Mouse (Mus musculus) fibroblast of lung, adult 2 months (primary cell): ENCODE data around the gene Plekha6.

Experiments
- DNase-seq: peaks from one replicate; pipeline ENCODE4 v3.0.0-alpha.2; 2011; ENCODE audit warnings: low read depth

Plekha6 gene

DNA sequence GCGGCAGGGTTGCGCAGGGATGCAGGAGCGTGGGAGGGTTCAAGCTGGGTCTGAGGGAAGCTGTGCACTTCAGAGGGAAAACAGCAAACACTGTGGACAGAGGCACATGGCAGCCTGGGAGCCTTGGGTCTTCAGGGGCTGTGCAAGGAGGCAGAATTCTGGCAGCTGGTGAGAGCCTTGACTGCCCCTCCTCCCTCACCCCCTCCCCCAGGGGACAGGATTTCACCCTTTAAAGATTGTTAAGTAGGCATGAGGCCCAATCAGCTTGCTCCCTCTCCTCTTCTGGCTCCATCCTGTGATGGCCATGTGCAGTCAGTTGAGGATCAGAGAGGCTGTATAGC is 51.3 kb downstream of the Plekha6 start:
- DNase-seq: no peak

DNA sequence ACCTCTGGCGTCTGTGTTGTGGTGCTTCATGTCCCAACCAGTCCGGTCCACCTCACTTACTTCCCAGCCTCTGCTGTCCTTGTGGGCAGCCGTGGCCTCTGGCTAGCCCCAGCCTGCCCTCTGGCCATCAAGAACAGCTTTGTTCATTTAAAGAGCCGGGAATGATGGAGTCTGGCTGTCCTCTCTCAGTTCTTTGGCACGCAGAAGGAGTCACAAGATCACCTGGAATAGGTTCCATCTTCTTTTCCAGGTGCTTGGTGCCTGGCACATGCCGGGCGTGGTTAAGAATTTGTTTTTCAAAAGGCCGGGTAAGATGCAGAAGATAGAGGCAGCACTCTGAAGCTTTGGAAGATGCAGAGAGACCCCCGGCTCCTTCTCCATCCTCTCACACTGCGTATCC is 51.7 kb downstream of the Plekha6 start:
- DNase-seq: no peak

DNA sequence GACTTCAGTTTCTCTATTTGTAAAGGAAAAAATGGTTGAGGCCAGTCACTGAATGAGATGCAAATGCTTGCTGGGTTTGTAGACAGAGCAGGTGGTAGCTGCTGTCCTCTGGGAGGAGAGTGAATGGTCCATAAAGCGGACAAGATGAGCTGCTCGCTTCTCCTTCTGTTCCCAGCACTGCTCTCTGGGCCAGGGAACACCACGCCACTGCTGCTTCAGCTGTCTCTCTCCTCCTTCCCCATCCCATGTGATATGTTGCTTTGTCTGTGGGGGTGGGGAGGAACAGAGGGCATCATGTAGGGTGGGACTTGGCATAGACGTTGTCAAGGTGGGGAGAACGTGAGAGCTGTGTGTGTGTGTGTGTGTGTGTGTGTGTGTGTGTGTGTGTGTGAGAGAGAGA is 53.0 kb downstream of the Plekha6 start:
- DNase-seq: no peak

DNA sequence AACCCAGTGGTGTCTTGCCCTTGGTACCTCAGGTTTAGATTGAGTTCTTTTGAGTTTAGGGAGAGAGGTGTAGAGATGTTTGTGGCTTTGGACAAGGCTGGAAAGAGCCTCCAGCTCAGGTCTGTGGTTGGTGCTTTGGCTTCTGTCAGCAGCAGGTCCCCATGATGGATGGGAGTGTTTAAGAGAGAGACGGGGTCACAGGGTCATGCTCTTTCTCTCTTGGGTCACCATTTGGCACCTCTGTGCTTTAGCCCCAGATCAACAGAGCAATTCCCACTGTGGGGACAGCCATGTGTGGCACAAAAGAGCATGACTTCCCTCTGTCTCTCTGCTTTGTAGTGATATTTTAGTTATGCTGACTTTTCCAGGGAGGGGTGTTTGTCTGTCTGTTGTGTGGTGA is 55.1 kb downstream of the Plekha6 start:
- no peak for DNase-seq

DNA sequence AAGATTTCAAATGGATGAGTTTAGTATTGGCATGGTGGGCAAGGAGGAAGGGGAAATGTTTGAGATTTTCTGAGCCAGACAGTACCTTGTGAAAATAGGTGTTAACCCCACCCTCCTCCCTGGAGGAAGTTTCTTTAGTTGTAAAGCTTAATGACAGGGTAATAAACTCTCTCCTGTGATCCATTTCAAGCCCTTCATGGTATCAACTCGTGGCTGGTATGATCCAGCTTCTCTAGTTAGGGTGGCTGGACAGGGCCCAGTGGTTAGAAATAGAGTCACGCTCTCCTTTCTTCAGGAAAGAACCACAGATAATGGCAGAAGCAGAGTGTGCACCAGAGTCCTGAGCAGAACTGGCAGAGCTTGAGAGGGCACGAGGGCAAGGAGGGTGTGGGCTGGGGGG is 57.4 kb downstream of the Plekha6 start:
- DNase-seq: no peak

DNA sequence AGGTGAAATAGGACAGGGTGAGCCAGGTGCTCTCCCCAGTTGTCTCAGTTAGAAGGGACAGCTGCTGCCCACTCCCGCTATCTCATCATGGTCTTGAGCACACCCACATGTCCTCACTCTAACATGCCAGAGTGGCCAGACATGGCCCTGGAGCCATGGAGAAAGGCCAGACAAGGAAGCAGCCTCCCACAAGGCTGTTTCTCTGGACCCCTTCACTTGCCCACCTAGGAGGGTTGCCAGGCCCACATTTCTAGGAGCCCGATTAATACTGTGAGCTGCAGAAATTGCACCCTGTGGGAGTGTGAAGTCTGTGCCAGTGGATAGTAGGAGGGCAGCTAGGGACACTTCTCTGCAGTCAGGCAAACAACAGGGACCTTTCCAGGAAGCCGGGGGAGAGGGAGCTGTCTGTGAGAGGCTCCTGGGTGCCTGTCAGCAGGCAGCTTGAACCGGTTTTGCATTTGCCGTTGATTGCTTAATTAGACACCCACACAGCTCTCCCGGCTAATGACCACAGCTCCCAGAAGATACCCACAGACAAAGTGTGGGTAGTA is 58.5 kb downstream of the Plekha6 start:
- DNase-seq: no peak

DNA sequence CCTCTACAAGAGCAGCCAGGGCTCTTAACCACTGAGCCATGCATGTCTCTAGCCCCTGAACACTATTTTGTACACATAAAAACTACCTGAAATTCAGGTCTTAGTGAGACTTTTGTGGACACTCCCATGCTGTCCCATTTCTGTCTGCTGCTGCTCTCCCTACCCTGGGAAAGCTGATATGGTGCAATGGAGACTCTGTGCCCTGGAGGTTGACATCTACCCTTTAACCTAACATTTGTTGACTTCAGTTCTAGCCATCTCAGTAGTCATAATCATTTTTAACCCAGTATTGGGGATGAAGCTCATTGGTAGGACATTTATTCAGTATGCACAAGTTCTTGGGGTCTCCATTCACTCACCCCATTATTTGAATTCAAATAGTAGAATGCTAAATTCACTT is 60.7 kb downstream of the Plekha6 start:
- DNase-seq: no peak

DNA sequence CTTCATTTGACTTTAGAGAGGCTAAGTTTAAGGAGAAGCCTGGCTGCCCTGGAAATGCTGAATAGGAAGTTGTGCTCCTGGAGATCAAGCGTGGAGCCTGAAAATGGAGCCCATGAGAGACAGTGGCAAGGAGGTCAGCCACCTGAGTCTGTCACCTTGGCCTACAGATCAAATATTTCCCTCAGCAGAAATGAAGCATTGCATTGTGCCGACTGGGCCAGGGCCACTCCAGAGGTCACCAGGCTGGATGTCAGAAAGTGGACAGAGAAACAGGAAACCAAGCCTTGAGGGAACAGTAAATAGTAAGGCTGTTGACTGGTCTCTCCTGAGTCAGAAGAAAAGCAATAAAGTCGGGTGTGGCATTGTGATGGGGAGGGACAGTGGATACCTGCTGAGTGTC is 61.1 kb downstream of the Plekha6 start:
- DNase-seq: no peak

DNA sequence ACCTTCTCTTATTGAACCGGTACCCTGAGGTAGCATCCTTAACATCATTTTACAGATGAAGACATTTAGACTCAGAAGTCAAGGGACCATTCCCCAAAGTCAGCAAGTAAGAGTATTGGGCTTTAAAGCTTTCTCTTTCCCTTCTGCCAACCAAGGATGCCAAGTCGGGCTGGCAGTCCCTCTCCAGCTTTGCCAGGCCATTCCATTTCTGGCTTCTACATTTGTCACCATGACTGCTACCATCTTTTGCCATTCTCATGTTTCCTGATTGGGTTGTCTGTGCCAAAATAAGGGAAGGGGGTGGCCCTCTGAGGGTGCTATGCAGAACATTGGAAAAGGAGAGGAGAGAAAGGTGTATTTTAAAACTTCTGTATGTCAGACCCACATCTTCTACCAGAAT is 61.6 kb downstream of the Plekha6 start:
- DNase-seq: no peak

DNA sequence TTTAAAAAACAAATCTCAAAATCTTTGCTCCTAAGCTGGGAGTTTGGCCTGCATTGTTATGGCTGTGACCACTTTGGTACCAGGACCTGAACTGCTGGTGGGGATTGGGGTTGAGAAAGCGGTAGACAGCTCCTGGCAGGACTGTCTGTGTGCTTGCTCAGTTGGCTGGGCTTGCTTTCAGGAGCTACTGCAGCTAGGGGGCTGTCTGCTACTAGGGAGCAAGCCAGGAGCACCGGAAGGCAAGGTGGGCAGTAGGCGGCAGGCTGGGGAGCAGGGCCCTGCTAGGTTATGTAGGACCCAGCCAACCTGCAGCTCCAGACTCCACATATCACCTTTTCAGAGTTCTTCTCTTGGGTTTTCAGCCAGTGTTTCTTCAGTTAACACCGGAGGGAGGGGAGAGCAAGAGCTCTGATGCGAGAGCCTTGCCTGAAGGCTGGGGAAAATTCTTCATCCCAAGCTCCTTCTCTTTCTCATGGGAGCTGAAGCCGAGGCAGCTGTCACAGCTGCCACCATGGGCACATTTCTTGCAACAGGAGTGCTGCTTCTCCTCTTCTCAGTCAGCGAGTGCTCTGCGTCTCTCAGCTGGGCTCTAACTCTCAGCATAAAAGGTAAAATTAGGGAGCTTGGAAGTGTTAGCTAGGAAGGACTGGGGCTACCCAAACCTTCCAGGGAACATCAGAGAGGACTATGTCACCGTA is 62.1 kb downstream of the Plekha6 start:
- no peak for DNase-seq

DNA sequence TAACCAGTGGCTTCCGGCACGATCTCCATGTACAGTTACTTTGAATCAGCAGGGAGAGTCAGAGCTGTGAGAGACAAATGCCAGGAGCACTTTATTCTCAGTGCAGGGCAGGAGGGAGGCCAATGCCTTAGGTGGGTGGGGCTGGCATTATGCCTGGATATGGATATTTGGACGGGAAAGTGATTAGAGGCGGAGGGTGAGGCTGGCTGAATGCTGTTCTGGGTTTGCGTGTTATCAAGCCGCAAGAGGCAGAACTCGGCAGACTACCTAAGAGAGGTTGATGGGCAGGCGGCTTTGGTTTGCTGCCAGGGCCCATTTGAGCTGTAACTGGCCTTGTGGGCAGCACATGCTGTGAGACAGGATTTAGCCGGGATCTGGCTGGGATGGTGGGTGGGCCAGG is 62.9 kb downstream of the Plekha6 start:
- peak; percentile 86 for DNase-seq

DNA sequence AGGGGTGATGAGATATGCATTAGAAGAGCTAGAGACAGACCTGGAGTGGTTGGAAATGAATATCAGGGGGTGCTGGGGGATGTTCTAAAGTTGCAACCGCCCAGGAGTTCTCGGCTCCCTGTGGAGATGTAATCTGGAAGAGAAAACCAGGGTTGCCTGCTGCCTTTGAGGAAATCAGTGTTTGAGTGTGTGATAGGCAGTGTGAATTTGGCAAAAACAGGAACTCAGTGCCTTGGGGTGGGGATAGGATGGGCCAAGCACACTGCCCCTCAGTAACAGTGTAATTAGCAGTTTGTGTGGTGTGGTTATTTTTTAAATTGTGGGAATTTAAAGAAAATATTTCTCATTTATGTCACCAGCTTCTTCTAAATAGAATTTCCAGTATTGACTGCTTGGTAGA is 63.4 kb downstream of the Plekha6 start:
- no peak for DNase-seq

DNA sequence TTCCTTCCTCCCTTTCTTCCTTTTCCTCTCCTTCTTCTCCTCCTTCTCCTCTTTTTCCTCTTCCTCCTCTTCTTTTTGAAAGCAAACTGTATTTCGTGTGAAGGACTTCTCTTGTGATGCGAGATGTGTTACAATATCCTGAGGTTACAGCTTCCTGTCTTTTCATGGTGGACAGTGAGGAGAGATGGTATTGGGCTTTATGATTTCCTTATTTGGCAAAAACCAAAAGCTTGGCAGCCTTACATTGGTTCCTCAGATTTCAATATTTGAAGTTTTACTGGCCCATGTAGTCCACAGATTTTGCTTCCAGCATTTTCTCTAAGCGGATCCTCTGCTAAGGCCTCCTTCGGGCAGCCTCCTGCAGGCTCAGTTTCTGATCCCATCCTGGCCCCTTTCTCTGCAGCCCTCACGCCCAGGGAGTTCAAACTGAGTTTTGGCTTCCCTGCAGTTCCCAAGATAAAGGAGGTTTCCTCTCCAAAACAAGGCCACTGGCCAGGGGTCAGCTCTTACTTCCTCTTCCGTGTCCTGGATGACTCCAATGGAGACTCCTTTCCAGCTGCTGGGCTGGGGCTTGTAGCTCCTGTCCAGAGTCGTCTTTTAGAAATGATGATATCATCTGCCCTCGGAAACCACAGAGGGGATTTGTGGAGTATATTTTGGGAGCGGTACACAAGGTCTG is 64.9 kb downstream of the Plekha6 start:
- no peak for DNase-seq

DNA sequence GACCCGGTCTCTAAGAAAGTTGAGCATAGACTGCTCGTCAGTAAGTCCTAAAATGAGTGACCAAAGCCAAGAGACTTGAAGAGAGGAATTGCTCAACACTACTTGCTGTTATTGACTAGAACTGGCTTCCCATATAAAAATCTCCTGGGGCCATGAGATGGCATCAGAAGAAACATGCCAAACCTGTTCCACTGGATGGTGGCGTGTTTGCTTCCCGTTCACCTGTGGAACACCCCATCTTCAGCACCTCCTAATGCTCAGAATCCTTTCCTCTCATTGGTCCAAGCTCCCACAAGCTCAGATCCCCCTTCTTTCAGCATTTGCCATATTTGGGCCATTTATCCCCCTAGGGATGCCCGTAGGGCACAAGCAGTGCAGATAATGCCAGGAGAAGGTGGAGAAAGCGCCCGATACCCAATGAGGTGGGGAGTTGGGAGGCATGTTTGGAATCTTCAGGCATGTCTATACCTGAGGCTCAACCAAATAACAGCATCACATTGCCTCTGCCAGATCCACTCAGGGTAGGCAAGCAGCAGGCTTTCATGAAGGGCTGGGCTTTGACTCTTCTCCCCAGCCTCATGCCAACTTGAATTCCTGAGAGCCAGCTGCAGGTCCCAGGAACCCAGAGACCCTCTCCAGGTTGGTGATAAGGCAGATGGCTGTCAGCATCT is 67.6 kb downstream of the Plekha6 start:
- DNase-seq: no peak

DNA sequence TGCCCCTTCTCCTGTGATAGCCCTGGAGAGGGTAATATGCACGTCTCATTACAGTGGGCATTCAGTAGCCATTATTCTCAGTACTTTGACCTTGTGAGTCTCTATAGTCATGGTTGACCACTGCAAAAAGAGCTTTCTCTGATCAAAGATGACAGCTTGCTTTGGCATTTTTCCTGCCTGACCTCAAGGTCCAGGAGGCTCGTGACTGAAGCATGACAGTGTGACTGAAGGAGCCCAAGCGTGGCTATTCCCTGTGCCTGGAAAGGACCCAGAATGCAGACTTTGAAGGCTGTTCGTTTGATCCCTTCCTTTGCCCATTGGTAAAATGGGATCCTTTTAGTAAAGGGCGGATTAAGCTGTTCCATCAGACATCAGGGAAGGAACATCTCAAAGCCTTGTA is 71.9 kb downstream of the Plekha6 start:
- no peak for DNase-seq

DNA sequence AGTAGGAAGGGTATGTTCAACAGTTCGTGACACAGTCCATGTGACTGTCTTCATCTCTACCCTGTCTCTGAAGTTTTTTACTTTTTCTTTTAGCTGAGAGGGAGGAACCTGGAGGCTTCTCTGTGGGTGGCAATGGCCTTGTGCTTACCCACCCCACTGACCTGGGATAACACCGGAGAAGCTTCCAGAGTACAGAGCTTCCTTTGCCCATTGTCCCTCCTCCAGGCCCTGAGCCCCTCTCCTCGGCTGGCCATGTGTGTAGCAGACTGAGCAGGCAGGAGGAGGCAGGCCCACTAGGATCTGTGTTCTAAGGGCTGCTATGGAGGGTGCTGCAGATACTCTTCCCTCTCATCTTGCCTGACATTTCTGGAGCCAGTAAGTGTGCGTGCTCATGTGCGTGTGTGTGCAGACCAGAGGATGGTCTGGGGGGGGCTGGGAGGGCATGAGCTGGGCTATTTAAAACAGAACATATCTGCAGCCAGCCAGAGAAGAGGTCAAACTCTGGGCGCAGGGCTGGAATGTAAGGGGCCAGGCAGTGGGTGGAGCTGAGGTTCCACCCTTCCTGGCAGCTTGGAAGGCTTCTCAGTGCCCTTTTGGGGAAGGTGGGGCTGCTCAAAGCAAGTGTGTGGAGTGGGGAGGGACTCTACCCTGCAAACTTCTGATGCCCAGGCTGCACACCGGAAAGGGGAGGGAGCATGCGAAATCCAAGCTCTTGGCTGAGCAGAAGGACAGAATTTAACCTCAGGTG is 72.9 kb downstream of the Plekha6 start:
- no peak for DNase-seq

DNA sequence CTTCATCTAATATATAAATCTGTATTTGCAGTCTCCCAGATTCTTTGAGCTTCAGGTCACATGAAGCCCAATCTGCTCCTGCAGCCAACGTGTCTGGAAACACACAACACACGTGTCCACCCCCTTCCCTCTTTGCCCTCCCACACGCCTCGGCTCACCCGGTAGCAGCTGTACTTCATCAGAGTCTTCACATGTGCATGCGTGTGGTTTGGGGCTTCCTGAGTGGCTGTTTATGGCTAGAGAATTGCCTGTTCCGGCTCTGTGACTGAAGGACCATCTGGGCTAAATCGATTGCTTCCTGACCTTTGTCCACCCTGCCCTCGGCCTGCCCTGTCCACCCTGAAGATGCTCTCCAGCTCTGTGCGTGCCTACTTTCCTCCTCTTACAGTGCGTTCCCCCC is 73.7 kb downstream of the Plekha6 start:
- no peak for DNase-seq

DNA sequence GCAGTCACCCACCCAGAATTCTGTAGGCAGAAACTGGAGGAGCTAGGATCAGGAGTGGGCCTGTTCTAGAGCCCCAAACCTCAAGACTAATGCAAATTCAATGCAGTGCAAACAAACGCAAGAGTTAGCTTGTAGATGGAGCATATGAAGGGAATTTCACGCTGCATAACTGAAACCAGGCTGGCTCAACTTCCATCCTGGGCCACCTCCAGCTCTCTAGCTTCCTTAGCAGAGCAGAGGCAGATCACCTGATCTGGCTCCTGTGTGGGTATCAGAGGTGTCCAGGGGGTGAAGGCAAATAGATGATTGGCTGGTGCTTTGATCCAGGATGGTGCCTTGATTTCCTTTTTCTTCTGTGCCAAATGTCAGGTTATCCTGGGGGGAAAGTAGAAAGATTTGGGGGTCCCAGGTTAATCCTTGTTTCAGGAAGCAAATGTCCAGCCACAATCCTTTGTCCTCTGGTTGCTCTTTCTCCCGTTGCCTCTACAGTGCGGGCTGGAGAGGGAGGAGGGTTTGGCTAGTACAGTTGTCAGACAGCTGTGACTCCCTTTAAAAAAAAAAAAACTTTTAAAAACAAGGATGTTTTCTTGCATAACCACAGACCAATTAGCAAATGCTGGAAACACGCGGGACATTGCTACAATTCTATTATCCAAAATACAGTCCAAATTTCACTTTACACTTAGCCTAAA is 75.3 kb downstream of the Plekha6 start:
- no peak for DNase-seq

DNA sequence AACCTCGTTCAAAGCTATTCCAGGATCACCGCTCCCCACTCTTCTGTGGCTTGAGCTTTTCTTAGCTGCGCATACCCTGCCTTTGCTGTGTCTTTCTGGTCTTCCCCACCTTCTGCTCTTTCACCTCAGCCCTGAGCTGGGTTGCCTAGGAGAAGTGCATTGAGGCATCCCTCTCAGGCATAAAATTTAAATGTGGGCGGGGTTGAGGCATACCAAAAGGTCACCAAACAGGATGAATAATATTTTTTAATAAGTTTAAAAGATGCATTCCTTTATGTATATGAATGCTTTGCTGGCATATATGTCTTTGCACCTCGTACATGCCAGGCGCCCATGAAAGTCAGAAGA is 75.8 kb downstream of the Plekha6 start:
- no peak for DNase-seq

DNA sequence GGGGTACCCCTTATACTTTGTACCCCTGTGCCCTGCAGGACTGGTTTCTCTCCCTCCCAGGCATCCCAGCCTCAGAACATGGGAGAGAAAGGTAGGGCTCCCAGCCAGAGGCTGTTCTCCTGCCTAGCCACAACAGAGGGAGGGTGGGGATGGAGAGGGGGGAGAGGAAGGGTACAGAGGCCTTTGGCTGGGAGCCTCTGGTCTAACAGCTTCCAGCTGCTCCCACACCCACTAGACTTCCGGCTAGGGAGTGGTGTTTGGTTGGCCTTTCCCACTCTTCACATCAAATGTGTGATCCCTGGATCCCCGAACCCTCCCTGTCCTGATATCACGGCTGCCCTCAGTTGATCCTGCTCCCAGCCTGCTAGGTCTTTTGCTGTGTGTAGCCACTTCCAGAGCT is 76.9 kb downstream of the Plekha6 start:
- no peak for DNase-seq

DNA sequence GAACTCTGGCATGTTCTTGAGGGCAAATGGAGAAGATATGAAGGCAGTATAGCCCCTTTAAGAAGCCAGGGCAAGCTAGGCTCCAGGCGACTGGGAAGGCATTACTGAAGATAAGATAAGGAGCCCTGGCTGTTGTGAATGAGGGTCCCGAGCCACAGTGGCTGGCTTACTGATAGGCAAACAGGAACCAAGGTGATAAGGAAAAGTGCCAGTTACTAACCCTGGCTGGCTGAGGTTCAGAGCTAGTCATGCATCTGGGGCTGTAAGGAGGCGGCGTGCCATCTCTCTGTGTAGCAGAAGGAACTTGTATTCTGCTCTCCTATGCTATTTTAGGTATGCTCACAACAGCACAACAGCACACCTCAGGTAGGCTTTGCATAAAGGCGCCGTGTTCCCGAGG is 80.7 kb downstream of the Plekha6 start:
- DNase-seq: no peak
